Mouse (Mus musculus): Measurements from ENCODE around the gene Glis1. TPM values are rescaled to one million over a fixed set of nuclear protein-coding genes. Genes with fewer than 3 reads are reported as not detected.

The Glis1 gene
- total and polyA plus RNA-seq, 2 experiments from 2014 or later = 1.4 to 2.1 TPM

DNA sequence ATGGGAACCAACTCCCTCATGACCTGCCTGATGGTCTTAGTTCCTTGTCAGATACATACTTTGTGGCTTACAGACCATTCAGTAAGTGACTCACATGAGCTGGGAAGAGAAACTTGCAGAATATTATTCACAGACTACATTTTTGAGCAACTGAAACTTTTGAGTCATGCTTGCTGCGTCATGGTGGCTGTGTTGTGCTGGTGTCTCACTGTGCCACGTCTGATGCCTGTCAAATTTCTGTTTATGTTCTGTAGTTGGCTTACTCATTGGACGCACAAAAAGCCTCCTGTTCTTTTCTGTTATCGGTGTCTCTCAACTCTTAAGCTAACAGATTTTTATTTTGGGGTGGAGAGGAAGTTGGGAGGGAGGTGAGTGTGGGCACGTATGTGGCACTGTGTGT, 119.4 kb downstream of the Glis1 start:
- ATAC-seq (ENCODE audit: low FRiP score) = no peak
- Histone ChIP-seq H3K27me3 (ENCODE audit: insufficient read depth, low read length) (no peaks in the 10 kb centered on the region), H3K4me1 (ENCODE audit: insufficient read depth, low read length) (no peaks in the 10 kb centered on the region), H3K27ac (ENCODE audit: low read depth, low read length) (no peak overlapping the region), H3K4me2 (ENCODE audit: low read depth, low read length, poor library complexity, severe bottlenecking) (no peak overlapping the region), H3K9me3 (ENCODE audit: low read length) (no peaks in the 10 kb centered on the region), H3K4me3 (ENCODE audit: low read depth, low read length) (no peak overlapping the region), H3K9ac (replicated peaks; ENCODE audit: low read length, poor library complexity, severe bottlenecking) (no peak overlapping the region), H3K36me3 (ENCODE audit: insufficient read depth, low read length) (no peaks in the 10 kb centered on the region)
- 85% methylated on average over 5 of the region's 5 CpGs for WGBS
- TF ChIP-seq CTCF (IDR thresholded peaks at IDR 0.05) = no peak
- DNase-seq (ENCODE audit: low spot score) = no peak

DNA sequence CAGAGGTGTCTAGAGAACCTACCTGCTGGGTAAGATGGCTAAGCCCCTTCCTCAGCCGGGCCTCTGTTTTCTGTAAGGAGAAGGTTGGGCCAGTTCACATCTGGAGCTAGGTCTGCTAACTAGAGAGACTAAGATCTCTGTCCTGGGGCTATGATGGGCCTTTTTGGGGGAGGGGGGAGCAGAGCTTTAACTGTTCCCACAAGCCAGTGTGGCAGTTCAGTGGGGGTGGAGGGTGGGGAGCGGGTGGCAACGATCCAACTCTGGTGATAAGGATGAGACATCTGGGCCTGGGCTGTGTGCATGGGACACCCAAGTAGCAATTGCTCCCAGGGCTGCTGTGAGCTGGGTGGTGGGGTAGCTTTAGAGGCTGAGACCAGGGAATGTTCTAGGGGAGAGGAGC, 124.4 kb downstream of the Glis1 start:
- H3K9ac ChIP-seq (replicated peaks; ENCODE audit: low read length, poor library complexity, severe bottlenecking) = no peak overlapping the region
- no peak for TF ChIP-seq CTCF (IDR thresholded peaks at IDR 0.05)
- no peak overlapping the region for H3K4me3 ChIP-seq (ENCODE audit: low read depth, low read length)
- no peaks in the 10 kb centered on the region for H3K27me3 ChIP-seq (ENCODE audit: insufficient read depth, low read length)
- DNase-seq (ENCODE audit: low spot score) (no peak), ATAC-seq (ENCODE audit: low FRiP score) (no peak)
- H3K27ac ChIP-seq (ENCODE audit: low read depth, low read length) = no peak overlapping the region
- H3K36me3 ChIP-seq (ENCODE audit: insufficient read depth, low read length) = no peaks in the 10 kb centered on the region
- WGBS = 77% methylated on average over 3 of the region's 3 CpGs
- no peaks in the 10 kb centered on the region for H3K4me1 ChIP-seq (ENCODE audit: insufficient read depth, low read length)
- H3K9me3 ChIP-seq (ENCODE audit: low read length) = no peaks in the 10 kb centered on the region
- no peak overlapping the region for H3K4me2 ChIP-seq (ENCODE audit: low read depth, low read length, poor library complexity, severe bottlenecking)

DNA sequence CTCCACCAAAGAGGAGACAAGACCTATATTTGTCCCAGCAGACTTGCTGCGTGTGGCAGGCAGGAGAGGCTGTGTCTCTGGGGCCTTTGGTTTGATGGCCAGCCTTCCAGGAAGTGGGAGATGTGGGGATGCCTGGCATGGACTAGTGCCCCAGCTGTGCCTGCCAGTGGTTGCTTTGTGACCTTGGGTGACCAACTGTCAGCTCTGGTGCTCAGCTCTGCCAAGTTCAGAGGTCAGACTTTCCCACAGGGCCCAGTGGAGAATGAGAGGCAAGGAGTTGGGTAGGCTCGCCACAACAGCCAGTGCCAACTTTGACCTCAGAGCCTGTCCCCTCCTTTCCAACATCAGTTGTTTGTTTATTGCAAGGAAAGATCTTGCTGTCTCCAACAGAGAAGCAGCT, 126.7 kb downstream of the Glis1 start:
- TF ChIP-seq CTCF (IDR thresholded peaks at IDR 0.05) = no peak
- Histone ChIP-seq H3K27me3 (ENCODE audit: insufficient read depth, low read length) (no peaks in the 10 kb centered on the region), H3K4me1 (ENCODE audit: insufficient read depth, low read length) (no peaks in the 10 kb centered on the region), H3K9me3 (ENCODE audit: low read length) (no peaks in the 10 kb centered on the region), H3K4me2 (ENCODE audit: low read depth, low read length, poor library complexity, severe bottlenecking) (no peak overlapping the region), H3K27ac (ENCODE audit: low read depth, low read length) (no peak overlapping the region), H3K36me3 (ENCODE audit: insufficient read depth, low read length) (no peaks in the 10 kb centered on the region), H3K4me3 (ENCODE audit: low read depth, low read length) (no peak overlapping the region), H3K9ac (replicated peaks; ENCODE audit: low read length, poor library complexity, severe bottlenecking) (no peak overlapping the region)
- 82% methylated on average over 2 of the region's 2 CpGs for WGBS
- DNase-seq (ENCODE audit: low spot score) (no peak), ATAC-seq (ENCODE audit: low FRiP score) (no peak)

DNA sequence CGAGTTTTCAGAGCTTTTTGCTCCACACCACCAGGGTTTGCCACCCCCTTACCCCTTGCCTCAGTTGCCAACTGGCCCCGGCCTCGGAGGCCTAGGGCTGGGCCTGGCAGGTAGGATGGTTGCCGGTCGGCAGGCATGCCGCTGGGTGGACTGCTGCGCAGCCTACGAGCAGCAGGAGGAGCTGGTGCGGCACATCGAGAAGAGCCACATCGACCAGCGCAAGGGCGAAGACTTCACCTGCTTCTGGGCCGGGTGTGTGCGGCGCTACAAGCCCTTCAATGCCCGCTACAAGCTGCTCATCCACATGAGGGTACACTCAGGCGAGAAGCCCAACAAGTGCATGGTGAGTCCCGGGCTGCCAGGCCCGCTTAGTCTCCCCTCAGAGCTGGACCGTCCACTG, 133.8 kb downstream of the Glis1 start:
- DNase-seq (ENCODE audit: low spot score) (no peak), ATAC-seq (ENCODE audit: low FRiP score) (no peak)
- H3K36me3 ChIP-seq (ENCODE audit: insufficient read depth, low read length) = no peaks in the 10 kb centered on the region

DNA sequence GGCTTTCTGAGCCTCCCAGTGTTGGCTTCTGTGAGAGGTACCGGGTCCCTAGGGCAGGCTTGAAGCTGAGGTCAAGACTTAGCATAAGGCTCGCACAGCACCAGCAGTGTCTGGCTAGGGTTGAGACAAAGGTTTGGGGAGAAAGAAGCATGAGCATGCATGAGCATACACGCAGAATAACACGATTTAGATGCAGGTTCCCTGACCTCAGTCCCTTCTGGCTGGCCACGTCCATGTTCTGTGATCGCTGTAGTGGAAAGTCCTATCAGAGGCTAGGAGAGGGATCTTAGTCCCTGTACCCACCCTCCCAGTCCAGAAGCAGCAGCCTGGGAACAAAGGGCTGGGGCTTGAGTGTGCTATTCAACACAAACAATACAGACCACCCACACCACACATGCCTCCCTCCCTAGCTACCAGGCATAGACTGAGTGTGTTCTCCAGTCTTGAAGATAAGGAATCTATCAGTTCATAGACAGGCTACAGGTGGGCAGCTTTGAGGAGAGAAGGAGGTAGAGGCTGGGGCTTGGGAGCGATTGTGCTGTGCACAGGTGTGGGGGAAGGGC, 134.6 kb downstream of the Glis1 start:
- peaks cover 7% of the 10 kb centered on the region; the same call in 1 of the 2 replicates for H3K27me3 ChIP-seq (ENCODE audit: insufficient read depth, low read length)
- H3K9ac ChIP-seq (replicated peaks; ENCODE audit: low read length, poor library complexity, severe bottlenecking) = no peak overlapping the region
- no peak for ATAC-seq (ENCODE audit: low FRiP score)
- no peak overlapping the region for H3K4me3 ChIP-seq (ENCODE audit: low read depth, low read length)
- no peak for TF ChIP-seq CTCF (IDR thresholded peaks at IDR 0.05)
- 43% methylated on average over 7 of the region's 7 CpGs for WGBS
- no peaks in the 10 kb centered on the region; the same call in 1 of the 2 replicates for H3K4me1 ChIP-seq (ENCODE audit: insufficient read depth, low read length)
- no peaks in the 10 kb centered on the region for H3K9me3 ChIP-seq (ENCODE audit: low read length)
- H3K36me3 ChIP-seq (ENCODE audit: insufficient read depth, low read length) = no peaks in the 10 kb centered on the region
- DNase-seq (ENCODE audit: low spot score) = no peak
- H3K27ac ChIP-seq (ENCODE audit: low read depth, low read length) = no peak overlapping the region
- H3K4me2 ChIP-seq (ENCODE audit: low read depth, low read length, poor library complexity, severe bottlenecking) = no peak overlapping the region

More for the DNA sequence above, 133.8 kb downstream of the Glis1 start:
- no peak overlapping the region for H3K27ac ChIP-seq (ENCODE audit: low read depth, low read length)
- peaks cover 7% of the 10 kb centered on the region; the same call in 1 of the 2 replicates for H3K27me3 ChIP-seq (ENCODE audit: insufficient read depth, low read length)
- H3K4me3 ChIP-seq (ENCODE audit: low read depth, low read length) = no peak overlapping the region
- H3K9me3 ChIP-seq (ENCODE audit: low read length) = no peaks in the 10 kb centered on the region
- no peak overlapping the region for H3K4me2 ChIP-seq (ENCODE audit: low read depth, low read length, poor library complexity, severe bottlenecking)
- 65% methylated on average over 21 of the region's 21 CpGs for WGBS
- no peak overlapping the region for H3K9ac ChIP-seq (replicated peaks; ENCODE audit: low read length, poor library complexity, severe bottlenecking)
- peak; percentile 49 for TF ChIP-seq CTCF (IDR thresholded peaks at IDR 0.05)
- no peaks in the 10 kb centered on the region; the same call in 1 of the 2 replicates for H3K4me1 ChIP-seq (ENCODE audit: insufficient read depth, low read length)

DNA sequence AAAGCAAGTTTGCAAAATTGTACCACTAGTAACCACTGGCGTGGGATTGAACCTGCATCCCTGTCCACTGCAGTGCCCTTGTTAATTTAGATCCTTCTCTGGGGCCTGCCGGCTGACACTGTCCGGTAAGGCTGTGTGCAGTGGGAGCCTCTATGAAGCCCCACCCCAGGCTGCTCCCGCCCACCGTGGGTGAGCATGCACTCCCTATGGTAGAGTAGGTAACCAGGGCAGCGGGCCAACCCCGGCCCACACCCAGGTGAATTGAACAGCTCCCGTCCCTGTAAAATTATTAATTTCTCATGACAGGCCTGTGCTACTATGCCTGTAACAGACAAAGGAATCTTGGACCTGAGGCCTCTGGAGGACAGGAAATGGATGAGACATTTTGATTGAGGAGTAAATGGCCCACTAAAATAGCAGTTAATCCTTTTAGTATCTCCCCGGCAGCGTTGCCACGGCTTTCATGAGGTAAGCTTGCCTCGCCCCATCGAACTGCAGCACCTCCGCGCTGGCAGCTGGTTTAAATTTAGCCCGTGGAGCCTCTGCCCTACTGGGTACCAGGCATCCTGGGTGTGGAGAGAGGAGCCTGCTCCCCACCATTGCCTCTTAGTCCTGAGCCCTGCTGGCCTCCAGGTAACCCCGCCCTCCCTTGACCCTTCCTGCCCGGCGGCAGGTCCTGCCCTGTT, 136.1 kb downstream of the Glis1 start:
- WGBS = 43% methylated on average over 19 of the region's 19 CpGs
- Histone ChIP-seq H3K9me3 (ENCODE audit: low read length) (no peaks in the 10 kb centered on the region), H3K36me3 (ENCODE audit: insufficient read depth, low read length) (no peaks in the 10 kb centered on the region), H3K9ac (replicated peaks; ENCODE audit: low read length, poor library complexity, severe bottlenecking) (no peak overlapping the region), H3K4me2 (ENCODE audit: low read depth, low read length, poor library complexity, severe bottlenecking) (no peak overlapping the region), H3K27ac (ENCODE audit: low read depth, low read length) (0 out of 2 replicates have a peak overlapping the region, but pooled peaks have one; percentile 1), H3K4me1 (ENCODE audit: insufficient read depth, low read length) (no peaks in the 10 kb centered on the region; the same call in 1 of the 2 replicates), H3K27me3 (ENCODE audit: insufficient read depth, low read length) (peaks cover 7% of the 10 kb centered on the region; the same call in 1 of the 2 replicates), H3K4me3 (ENCODE audit: low read depth, low read length) (no peak overlapping the region)
- ATAC-seq (ENCODE audit: low FRiP score) = 0 out of 2 replicates have a peak, but pooled peaks have one; percentile 24
- no peak for TF ChIP-seq CTCF (IDR thresholded peaks at IDR 0.05)
- peak; percentile 19 for DNase-seq (ENCODE audit: low spot score)
